Mouse (Mus musculus): ENCODE measurements at regions not wholly inside any gene's neighbourhood (a gene's known extent, or its start where the extent isn't known, plus 50 kb on each side); places are given as distances from the start of the nearest gene placed in this dataset.

DNA sequence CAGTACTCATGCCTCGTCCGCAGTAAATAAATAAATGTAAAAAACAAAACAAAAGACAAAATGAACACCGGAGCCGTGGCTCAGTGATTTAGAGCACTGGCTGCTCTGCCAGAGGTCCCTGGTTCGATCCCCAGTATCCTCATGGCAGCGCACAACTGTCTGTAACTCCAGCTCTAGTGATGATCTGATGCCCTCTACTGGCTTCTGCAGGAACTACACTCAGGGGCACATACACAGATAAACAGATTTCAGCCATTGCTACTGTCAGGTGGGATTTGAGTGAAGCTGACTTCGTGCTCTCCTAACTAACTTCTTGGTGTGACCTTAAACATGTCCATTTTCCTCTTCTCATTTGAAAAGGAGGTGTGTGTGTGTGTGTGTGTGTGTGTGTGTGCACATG, 82.8 kb upstream of the Vrk1 start:
- Histone ChIP-seq H3K4me1 (ENCODE audit: control insufficient read depth, insufficient read depth, low read length) (no peaks in the 10 kb centered on the region), H3K4me3 (ENCODE audit: insufficient read depth, low read length) (no peak overlapping the region), H3K27ac (ENCODE audit: insufficient read depth, low read length) (no peak overlapping the region)
- TF ChIP-seq CTCF (IDR thresholded peaks at IDR 0.05; ENCODE audit: borderline replicate concordance, insufficient read depth, low read length) (no peak), POLR2A (IDR thresholded peaks at IDR 0.05; ENCODE audit: low read depth, low read length) (no peak)

DNA sequence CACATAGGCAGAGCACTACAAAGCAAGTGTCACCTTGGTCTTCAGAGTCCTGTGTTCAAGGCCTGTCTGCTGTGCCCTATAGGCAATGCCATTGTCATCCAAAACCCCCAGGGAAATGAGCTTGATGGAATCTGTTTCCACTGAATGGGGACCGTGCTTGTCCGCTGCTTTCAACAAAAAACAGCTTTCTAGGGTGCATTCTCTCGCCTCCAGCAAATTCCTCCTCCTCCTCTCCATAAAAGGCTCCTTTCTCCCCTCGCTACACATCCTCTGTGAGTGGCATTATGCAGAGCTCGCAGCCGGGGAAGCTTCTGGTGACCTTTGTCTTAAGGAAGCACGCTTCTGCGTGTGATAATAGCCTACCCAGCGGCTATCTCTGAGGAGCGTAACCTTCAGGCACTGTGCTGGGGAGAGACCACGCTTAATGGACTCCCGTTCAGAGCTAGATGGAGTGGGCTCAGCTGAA, 80.5 kb upstream of the Vrk1 start:
- TF ChIP-seq POLR2A (IDR thresholded peaks at IDR 0.05; ENCODE audit: low read depth, low read length) (no peak), CTCF (IDR thresholded peaks at IDR 0.05; ENCODE audit: borderline replicate concordance, insufficient read depth, low read length) (no peak)
- Histone ChIP-seq H3K27ac (ENCODE audit: insufficient read depth, low read length) (no peak overlapping the region), H3K4me3 (ENCODE audit: insufficient read depth, low read length) (no peak overlapping the region), H3K4me1 (ENCODE audit: control insufficient read depth, insufficient read depth, low read length) (no peaks in the 10 kb centered on the region)

DNA sequence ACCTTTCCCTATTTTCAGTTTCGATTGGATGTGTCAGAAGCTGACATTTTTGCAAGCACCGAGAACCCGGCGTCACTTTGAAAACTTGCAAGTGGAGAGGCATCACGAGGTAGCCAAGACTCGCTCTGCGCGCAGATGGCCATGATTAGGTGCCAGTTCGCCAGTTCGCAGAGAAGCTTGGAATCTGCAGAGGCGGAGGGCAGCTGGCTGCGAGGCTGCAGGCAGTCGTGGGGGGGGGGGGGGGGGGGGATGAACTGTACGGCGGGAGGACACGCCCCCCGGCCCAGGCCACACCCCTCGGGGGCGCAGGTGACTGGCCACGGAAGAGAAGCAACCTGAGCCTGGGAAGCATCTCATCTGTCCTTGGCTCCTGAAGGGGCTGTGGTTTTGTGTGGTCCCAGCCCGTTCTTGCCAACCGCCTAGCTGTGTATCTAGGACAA, 74.6 kb upstream of the Vrk1 start:
- Histone ChIP-seq H3K4me3 (ENCODE audit: insufficient read depth, low read length) (0 out of 2 replicates have a peak overlapping the region, but pooled peaks have one; percentile 17), H3K4me1 (ENCODE audit: control insufficient read depth, insufficient read depth, low read length) (no peaks in the 10 kb centered on the region), H3K27ac (ENCODE audit: insufficient read depth, low read length) (no peak overlapping the region)
- TF ChIP-seq CTCF (IDR thresholded peaks at IDR 0.05; ENCODE audit: borderline replicate concordance, insufficient read depth, low read length) (no peak), POLR2A (IDR thresholded peaks at IDR 0.05; ENCODE audit: low read depth, low read length) (no peak)

DNA sequence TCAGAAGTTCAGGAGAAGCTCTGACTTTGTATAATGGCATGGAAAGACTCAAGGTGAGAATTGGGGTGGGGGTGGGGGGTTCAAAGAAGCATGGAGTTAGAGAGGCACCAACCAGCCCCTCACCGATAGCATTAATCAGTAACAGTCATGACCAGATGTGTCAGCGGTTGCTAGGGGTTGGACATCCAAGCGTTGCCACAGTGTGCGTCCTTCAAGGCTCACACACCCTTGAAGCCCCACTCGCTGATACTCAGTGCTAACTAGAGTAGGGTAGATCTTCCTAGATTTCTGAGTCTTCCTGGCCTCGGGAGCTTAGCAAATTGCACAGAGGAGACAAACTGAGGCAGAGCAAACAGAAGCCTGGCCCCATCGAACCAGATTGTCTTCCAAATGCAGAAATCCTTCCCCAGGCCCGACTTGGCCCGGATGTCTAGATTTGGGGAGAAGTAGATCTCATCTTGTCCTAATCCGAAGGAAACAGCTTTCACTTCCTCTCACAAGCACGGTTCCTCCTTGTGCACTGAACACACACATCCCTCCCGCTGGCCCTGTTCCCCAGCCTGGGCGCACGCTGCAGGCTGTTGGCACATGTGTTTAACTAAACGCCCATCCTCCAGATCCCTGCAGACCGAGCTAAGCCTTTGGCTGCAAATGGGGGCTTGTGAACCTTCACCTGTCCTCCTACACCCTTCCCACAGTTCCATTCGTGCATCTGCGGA, 73.1 kb upstream of the Vrk1 start:
- TF ChIP-seq POLR2A (IDR thresholded peaks at IDR 0.05; ENCODE audit: low read depth, low read length): no peak
- TF ChIP-seq CTCF (IDR thresholded peaks at IDR 0.05; ENCODE audit: borderline replicate concordance, insufficient read depth, low read length): no peak
- Histone ChIP-seq H3K4me1 (ENCODE audit: control insufficient read depth, insufficient read depth, low read length) (no peaks in the 10 kb centered on the region), H3K4me3 (ENCODE audit: insufficient read depth, low read length) (no peak overlapping the region), H3K27ac (ENCODE audit: insufficient read depth, low read length) (no peak overlapping the region)

DNA sequence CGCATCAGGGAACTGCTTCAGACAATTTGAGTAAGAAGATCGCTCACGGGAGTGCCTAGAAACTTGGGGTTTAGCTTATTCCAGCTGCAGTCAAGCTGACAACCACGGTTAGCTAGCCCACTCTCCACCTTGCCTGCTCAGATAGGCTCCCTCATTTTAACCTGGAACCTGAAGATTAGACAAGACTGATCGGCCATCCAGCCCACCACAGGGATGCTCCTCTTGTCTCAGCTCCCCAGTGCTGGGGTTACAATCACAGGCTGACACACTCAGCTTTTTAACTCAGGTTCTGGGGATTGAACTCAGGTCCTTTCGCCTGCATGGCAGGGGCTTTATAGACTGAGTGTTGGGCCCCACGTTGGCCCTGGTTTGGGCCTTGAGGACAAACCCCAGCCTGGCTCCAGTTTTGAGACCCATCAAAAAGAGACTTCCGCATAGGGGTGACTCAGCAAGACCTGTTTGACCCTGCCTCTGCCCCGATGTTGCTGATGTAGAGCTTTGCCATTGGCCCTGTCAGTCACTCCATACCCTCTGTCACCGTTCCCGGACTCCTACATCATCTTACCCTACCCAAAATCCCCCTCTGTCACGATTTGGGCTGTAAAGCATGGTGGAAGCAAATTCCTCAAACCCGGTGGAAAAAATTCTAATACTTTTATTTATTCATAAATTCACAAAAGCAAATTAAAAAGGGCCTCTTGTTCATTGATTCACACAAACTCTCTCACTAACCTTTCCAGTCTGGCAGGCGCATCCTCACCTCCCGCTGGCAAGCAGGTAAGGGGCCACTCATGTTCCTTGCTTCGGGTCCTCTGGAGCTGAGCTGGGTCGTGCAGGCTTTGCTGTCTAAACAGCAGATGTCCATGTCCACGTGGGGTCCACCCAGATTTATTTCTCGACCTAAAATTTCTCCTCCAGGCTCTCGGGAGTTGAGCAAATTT, 67.6 kb upstream of the Vrk1 start:
- no peak overlapping the region for H3K27ac ChIP-seq (ENCODE audit: insufficient read depth, low read length)
- no peak overlapping the region for H3K4me3 ChIP-seq (ENCODE audit: insufficient read depth, low read length)
- no peak for TF ChIP-seq CTCF (IDR thresholded peaks at IDR 0.05; ENCODE audit: borderline replicate concordance, insufficient read depth, low read length)
- H3K4me1 ChIP-seq (ENCODE audit: control insufficient read depth, insufficient read depth, low read length): no peaks in the 10 kb centered on the region

DNA sequence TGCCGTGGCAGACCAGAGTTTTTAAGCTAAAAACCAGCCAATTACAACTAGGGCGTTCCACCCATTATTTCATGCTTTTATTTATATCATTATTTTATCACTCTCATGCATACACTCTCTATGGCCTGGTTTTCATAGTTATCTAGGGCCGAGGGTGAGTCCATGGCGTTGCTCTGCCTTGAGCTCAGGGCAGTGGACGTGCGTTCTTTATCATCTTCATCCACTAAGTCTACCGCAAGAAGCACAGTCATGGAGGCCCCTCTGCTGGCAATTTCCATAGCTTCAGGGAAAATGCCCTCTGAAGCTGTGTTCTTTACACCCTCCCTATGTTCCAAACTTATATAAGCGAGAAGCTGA, 67.0 kb upstream of the Vrk1 start:
- Histone ChIP-seq H3K4me1 (ENCODE audit: control insufficient read depth, insufficient read depth, low read length) (no peaks in the 10 kb centered on the region), H3K27ac (ENCODE audit: insufficient read depth, low read length) (no peak overlapping the region), H3K4me3 (ENCODE audit: insufficient read depth, low read length) (no peak overlapping the region)
- TF ChIP-seq POLR2A (IDR thresholded peaks at IDR 0.05; ENCODE audit: low read depth, low read length) (no peak), CTCF (IDR thresholded peaks at IDR 0.05; ENCODE audit: borderline replicate concordance, insufficient read depth, low read length) (no peak)

DNA sequence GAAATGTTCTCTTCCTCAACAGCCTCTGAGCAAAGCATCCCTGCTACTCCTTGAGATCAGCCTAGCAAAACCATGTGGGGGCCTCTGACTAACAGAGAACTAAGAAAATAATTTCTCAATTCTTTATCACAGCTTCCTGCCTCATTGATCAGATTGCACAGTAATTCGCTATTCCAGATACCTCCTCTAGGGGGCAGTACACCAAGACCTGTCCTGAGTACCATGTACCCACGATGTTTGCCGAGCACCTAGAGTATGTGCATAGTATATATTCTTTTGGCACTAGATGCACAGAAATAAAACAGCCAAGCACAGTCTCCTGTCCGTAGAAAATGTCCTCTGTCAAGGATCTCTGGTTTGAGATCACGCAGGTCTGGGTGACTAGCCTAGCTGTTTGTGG, 62.7 kb upstream of the Vrk1 start:
- Histone ChIP-seq H3K27ac (ENCODE audit: insufficient read depth, low read length) (no peak overlapping the region), H3K4me3 (ENCODE audit: insufficient read depth, low read length) (no peak overlapping the region)
- TF ChIP-seq POLR2A (IDR thresholded peaks at IDR 0.05; ENCODE audit: low read depth, low read length) (no peak), CTCF (IDR thresholded peaks at IDR 0.05; ENCODE audit: borderline replicate concordance, insufficient read depth, low read length) (no peak)

DNA sequence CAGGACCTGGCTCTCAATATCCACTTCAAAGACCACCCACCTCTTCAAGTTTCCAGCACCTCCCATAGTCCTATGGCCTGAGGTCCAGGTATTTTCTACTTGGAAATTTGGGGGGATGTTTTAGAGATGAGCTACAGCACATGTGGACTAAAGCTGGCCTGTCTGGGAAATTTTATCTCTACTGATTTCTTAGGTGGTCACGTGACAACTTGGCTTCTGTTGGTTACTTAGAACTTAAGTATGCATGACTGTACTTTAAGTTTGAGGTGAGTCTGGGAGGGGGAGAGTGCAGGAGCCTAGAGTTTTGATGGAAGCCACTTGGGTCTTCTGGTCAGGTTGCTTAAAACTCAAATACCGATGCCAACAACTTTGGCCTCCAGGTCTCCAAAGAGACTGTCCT, 61.7 kb upstream of the Vrk1 start:
- Histone ChIP-seq H3K4me3 (ENCODE audit: insufficient read depth, low read length) (no peak overlapping the region), H3K4me1 (ENCODE audit: control insufficient read depth, insufficient read depth, low read length) (no peaks in the 10 kb centered on the region), H3K27ac (ENCODE audit: insufficient read depth, low read length) (no peak overlapping the region)
- TF ChIP-seq CTCF (IDR thresholded peaks at IDR 0.05; ENCODE audit: borderline replicate concordance, insufficient read depth, low read length): no peak
- TF ChIP-seq POLR2A (IDR thresholded peaks at IDR 0.05; ENCODE audit: low read depth, low read length): no peak

More for the DNA sequence above, 62.7 kb upstream of the Vrk1 start:
- H3K4me1 ChIP-seq (ENCODE audit: control insufficient read depth, insufficient read depth, low read length): no peaks in the 10 kb centered on the region

DNA sequence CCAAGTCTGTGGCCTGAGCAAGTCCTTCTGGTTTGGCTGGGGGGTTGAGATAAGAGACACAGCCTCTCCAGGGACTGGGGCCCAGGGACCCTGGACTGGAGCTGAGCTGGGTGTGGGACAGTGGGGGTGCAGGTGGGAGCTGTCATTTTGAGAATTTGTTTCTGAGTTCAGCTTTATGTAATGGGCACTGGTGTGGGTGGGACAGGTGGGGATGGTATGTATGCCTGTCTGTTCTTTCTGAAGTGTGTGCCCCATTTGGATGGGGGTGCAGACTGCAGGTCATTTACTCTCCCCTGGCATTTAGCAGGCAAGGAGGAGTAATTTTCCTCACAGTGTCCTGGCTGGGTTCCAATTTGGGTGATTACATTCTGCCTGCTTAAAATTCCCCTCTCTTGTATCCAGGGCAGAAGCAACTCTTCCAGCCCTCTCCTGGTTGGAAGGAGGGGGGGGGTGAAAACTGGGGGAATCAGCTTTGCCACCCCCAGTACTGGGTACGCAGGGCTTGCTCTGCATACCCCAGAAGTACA, 54.2 kb upstream of the Vrk1 start:
- H3K4me1 ChIP-seq (ENCODE audit: control insufficient read depth, insufficient read depth, low read length): no peaks in the 10 kb centered on the region
- H3K27ac ChIP-seq (ENCODE audit: insufficient read depth, low read length): no peak overlapping the region
- no peak overlapping the region for H3K4me3 ChIP-seq (ENCODE audit: insufficient read depth, low read length)
- TF ChIP-seq POLR2A (IDR thresholded peaks at IDR 0.05; ENCODE audit: low read depth, low read length): no peak
- no peak for TF ChIP-seq CTCF (IDR thresholded peaks at IDR 0.05; ENCODE audit: borderline replicate concordance, insufficient read depth, low read length)

DNA sequence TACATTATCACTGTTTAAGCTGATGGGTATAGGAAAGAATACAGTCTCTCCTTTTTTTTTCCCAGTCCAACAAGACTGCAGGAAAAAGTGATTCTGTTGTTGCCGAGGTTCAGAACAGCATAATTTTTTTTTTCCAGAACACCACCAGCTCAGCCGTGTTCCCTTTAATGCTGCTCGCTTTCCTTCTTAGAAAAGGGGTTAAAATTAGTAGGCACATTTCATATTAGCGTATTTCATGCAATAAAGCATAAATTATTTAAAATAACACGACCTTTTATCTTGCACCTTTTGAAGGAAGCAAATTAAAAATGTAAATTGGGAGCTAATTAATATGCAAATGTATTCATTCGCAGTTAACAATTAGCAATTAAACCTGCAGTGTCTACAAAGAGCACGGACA, 50.3 kb upstream of the Vrk1 start:
- H3K27ac ChIP-seq (ENCODE audit: insufficient read depth, low read length): no peak overlapping the region
- TF ChIP-seq CTCF (IDR thresholded peaks at IDR 0.05; ENCODE audit: borderline replicate concordance, insufficient read depth, low read length): no peak
- no peak for TF ChIP-seq POLR2A (IDR thresholded peaks at IDR 0.05; ENCODE audit: low read depth, low read length)
- H3K4me3 ChIP-seq (ENCODE audit: insufficient read depth, low read length): no peak overlapping the region
- no peaks in the 10 kb centered on the region for H3K4me1 ChIP-seq (ENCODE audit: control insufficient read depth, insufficient read depth, low read length)

Measured in embryonic fibroblast, embryonic 13.5 days (primary cell).